Mouse (Mus musculus): ENCODE measurements at regions not wholly inside any gene's neighbourhood (a gene's known extent, or its start where the extent isn't known, plus 50 kb on each side); places are given as distances from the start of the nearest gene placed in this dataset.

DNA sequence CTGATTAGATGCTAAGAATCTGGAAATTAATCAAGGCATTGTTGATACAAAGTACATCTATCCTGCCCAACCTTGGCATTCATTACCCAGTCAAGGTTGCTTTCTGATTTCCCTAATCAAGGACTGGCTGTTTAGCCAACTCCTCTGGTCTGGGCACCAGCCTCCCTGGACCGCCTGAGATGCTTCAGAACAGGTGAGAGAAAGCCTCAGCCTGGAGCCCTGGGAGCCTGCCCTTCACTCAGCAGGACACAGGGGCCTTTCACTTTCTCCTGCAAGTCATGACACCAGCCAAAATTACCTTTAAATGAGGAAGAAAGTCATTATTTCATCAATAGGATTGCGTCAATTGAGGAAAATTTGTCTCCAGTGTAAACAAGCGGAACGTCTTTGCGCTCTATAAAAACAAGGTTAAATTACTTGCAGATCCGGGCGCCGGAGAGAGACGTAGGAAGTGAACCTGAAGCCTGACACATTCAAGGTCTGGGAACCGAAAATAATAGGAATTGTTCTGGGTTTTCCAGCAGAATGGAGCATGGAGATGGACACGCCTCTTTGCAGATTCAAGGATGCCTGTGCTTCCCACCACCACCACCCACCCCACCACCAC lies 164.4 kb upstream of the Pkdcc start:
- TF ChIP-seq EP300 (IDR thresholded peaks at IDR 0.05; ENCODE audit: insufficient read depth, low read depth, low read length) (no peak), CTCF (IDR thresholded peaks at IDR 0.05) (no peak), POLR2A (IDR thresholded peaks at IDR 0.05; ENCODE audit: insufficient read depth, low read depth, low read length) (no peak)
